Mouse (Mus musculus): ENCODE measurements around the gene Atp6v0b. TPM values are rescaled to one million over a fixed set of nuclear protein-coding genes. Genes with fewer than 3 reads are reported as not detected.

The Atp6v0b gene
- polyA plus RNA-seq (2015; fragmentation: Nextera tagmentation; extraction: Ambion mirVana) = 570 and 601 TPM in 2 replicates

- Histone ChIP-seq H3K9me3 (no peaks in the 10 kb centered on the region), H3K36me3 (peaks cover 18% of the 10 kb centered on the region), H3K4me2 (peak within 1 kb of the TSS; percentile 83), H3K27ac (replicated peaks) (peak within 1 kb of the TSS; percentile 64), H3K4me3 (peak within 1 kb of the TSS; percentile 98), H3K9ac (peak within 1 kb of the TSS; percentile 93), H3K4me1 (replicated peaks) (peaks cover 51% of the 10 kb centered on the region), H3K27me3 (no peaks in the 10 kb centered on the region)
- ATAC-seq (ENCODE audit: low FRiP score, low read depth) = peak; percentile 86
- under 1% methylated on average over 37 of the region's 37 CpGs for WGBS
These were observed at the start of gene Atp6v0b for GRCm38 (mm10) chr4:117887133-117887532. Gene Atp6v0b, minus strand, starts transcription at chr4:117887333.

GRCm38 (mm10) chr4:117934081-117934480 lies 46.9 kb upstream of the Atp6v0b start:
- Histone ChIP-seq H3K27me3 (peaks cover 15% of the 10 kb centered on the region), H3K36me3 (no peaks in the 10 kb centered on the region), H3K4me3 (no peak overlapping the region), H3K4me1 (replicated peaks) (peaks cover 8% of the 10 kb centered on the region), H3K9ac (no peak overlapping the region), H3K4me2 (no peak overlapping the region), H3K27ac (replicated peaks) (no peak overlapping the region), H3K9me3 (no peaks in the 10 kb centered on the region)
- 93% methylated on average over 4 of the region's 4 CpGs for WGBS
- ATAC-seq (ENCODE audit: low FRiP score, low read depth) = no peak

- H3K4me1 ChIP-seq (replicated peaks) = peaks cover 13% of the 10 kb centered on the region
- H3K36me3 ChIP-seq = no peaks in the 10 kb centered on the region
- no peak overlapping the region for H3K4me3 ChIP-seq
- 90% methylated on average over 5 of the region's 5 CpGs for WGBS
- H3K9ac ChIP-seq = no peak overlapping the region
- no peak overlapping the region for H3K4me2 ChIP-seq
- no peak for ATAC-seq (ENCODE audit: low FRiP score, low read depth)
- peaks cover 23% of the 10 kb centered on the region for H3K27me3 ChIP-seq
- no peak overlapping the region for H3K27ac ChIP-seq (replicated peaks)
- H3K9me3 ChIP-seq = no peaks in the 10 kb centered on the region
These were observed 46.1 kb upstream of the Atp6v0b start for GRCm38 (mm10) chr4:117933248-117933647.

- H3K9ac ChIP-seq = 0 out of 2 replicates have a peak within 1 kb of the TSS, but pooled peaks have one; percentile 7
- peak within 1 kb of the TSS; percentile 26 for H3K4me3 ChIP-seq
- whole genome bisulfite sequencing = 1% methylated on average over 33 of the region's 33 CpGs
- H3K9me3 ChIP-seq = no peaks in the 10 kb centered on the region
- H3K36me3 ChIP-seq = no peaks in the 10 kb centered on the region
- ATAC-seq (ENCODE audit: low FRiP score, low read depth) = no peak
- H3K27ac ChIP-seq (replicated peaks) = no peak within 1 kb of the TSS
- H3K4me1 ChIP-seq (replicated peaks) = peaks cover 28% of the 10 kb centered on the region
- peaks cover 28% of the 10 kb centered on the region for H3K27me3 ChIP-seq
- peak within 1 kb of the TSS; percentile 55 for H3K4me2 ChIP-seq
These were observed 42.3 kb upstream of the Atp6v0b start, which contains the start of gene Artn for GRCm38 (mm10) chr4:117929391-117929881. Gene Artn, minus strand, starts transcription at chr4:117929763.

GRCm38 (mm10) chr4:117928699-117929241 lies 41.6 kb upstream of the Atp6v0b start:
- Histone ChIP-seq H3K36me3 (no peaks in the 10 kb centered on the region), H3K27ac (replicated peaks) (no peak overlapping the region), H3K9ac (no peak overlapping the region), H3K4me3 (no peak overlapping the region), H3K9me3 (no peaks in the 10 kb centered on the region), H3K4me2 (peak overlapping the region; percentile 55), H3K4me1 (replicated peaks) (peaks cover 28% of the 10 kb centered on the region), H3K27me3 (peaks cover 28% of the 10 kb centered on the region)
- 2% methylated on average over 13 of the region's 13 CpGs for whole genome bisulfite sequencing
- ATAC-seq (ENCODE audit: low FRiP score, low read depth) = no peak

- peak; percentile 32 for ATAC-seq (ENCODE audit: low FRiP score, low read depth)
- no peak overlapping the region for H3K4me2 ChIP-seq
- no peak overlapping the region for H3K4me3 ChIP-seq
- no peak overlapping the region for H3K27ac ChIP-seq (replicated peaks)
- no peaks in the 10 kb centered on the region for H3K9me3 ChIP-seq
- H3K27me3 ChIP-seq = peaks cover 28% of the 10 kb centered on the region
- WGBS = 13% methylated on average over 6 of the region's 6 CpGs
- no peak overlapping the region for H3K9ac ChIP-seq
- peaks cover 28% of the 10 kb centered on the region for H3K4me1 ChIP-seq (replicated peaks)
- no peaks in the 10 kb centered on the region for H3K36me3 ChIP-seq
These were observed 41.1 kb upstream of the Atp6v0b start for GRCm38 (mm10) chr4:117928234-117928633.

- Histone ChIP-seq H3K9ac (peak overlapping the region; percentile 49), H3K4me2 (peak overlapping the region; percentile 79), H3K4me1 (replicated peaks) (peaks cover 28% of the 10 kb centered on the region), H3K36me3 (no peaks in the 10 kb centered on the region), H3K9me3 (no peaks in the 10 kb centered on the region), H3K27ac (replicated peaks) (no peak overlapping the region), H3K27me3 (peaks cover 28% of the 10 kb centered on the region), H3K4me3 (peak overlapping the region; percentile 44)
- WGBS = 1% methylated on average over 66 of the region's 71 CpGs
- peak; percentile 83 for ATAC-seq (ENCODE audit: low FRiP score, low read depth)
These were observed 39.7 kb upstream of the Atp6v0b start for GRCm38 (mm10) chr4:117926545-117927482.

GRCm38 (mm10) chr4:117924916-117925315 lies 37.8 kb upstream of the Atp6v0b start:
- Histone ChIP-seq H3K9ac (no peak overlapping the region), H3K4me1 (replicated peaks) (peaks cover 28% of the 10 kb centered on the region), H3K36me3 (no peaks in the 10 kb centered on the region), H3K4me2 (no peak overlapping the region), H3K27ac (replicated peaks) (no peak overlapping the region), H3K27me3 (peaks cover 22% of the 10 kb centered on the region), H3K9me3 (no peaks in the 10 kb centered on the region), H3K4me3 (no peak overlapping the region)
- 62% methylated on average over 4 of the region's 6 CpGs for WGBS
- no peak for ATAC-seq (ENCODE audit: low FRiP score, low read depth)

- Histone ChIP-seq H3K27me3 (peaks cover 7% of the 10 kb centered on the region), H3K4me1 (replicated peaks) (peaks cover 17% of the 10 kb centered on the region), H3K9ac (no peak overlapping the region), H3K4me2 (no peak overlapping the region), H3K27ac (replicated peaks) (no peak overlapping the region), H3K36me3 (no peaks in the 10 kb centered on the region), H3K4me3 (no peak overlapping the region), H3K9me3 (no peaks in the 10 kb centered on the region)
- 62% methylated on average over 2 of the region's 2 CpGs for WGBS
- ATAC-seq (ENCODE audit: low FRiP score, low read depth) = no peak
These were observed 36.3 kb upstream of the Atp6v0b start for GRCm38 (mm10) chr4:117923450-117923849.

- Histone ChIP-seq H3K27me3 (peaks cover 5% of the 10 kb centered on the region; the same call in 1 of the 2 replicates), H3K27ac (replicated peaks) (no peak overlapping the region), H3K9ac (no peak overlapping the region), H3K4me2 (no peak overlapping the region), H3K36me3 (no peaks in the 10 kb centered on the region), H3K4me1 (replicated peaks) (peaks cover 1% of the 10 kb centered on the region; the same call in 1 of the 2 replicates), H3K9me3 (no peaks in the 10 kb centered on the region), H3K4me3 (no peak overlapping the region)
- no peak for ATAC-seq (ENCODE audit: low FRiP score, low read depth)
- 89% methylated on average over 2 of the region's 2 CpGs for WGBS
These were observed 34.2 kb upstream of the Atp6v0b start for GRCm38 (mm10) chr4:117921358-117921757.

GRCm38 (mm10) chr4:117918762-117919161 lies 31.6 kb upstream of the Atp6v0b start:
- Histone ChIP-seq H3K9ac (no peak overlapping the region), H3K4me2 (no peak overlapping the region), H3K27ac (replicated peaks) (no peak overlapping the region), H3K4me3 (no peak overlapping the region), H3K27me3 (no peaks in the 10 kb centered on the region), H3K36me3 (no peaks in the 10 kb centered on the region), H3K4me1 (replicated peaks) (peaks cover 14% of the 10 kb centered on the region), H3K9me3 (no peaks in the 10 kb centered on the region)
- ATAC-seq (ENCODE audit: low FRiP score, low read depth) = no peak
- 90% methylated on average over 5 of the region's 5 CpGs for WGBS

GRCm38 (mm10) chr4:117918261-117918660 lies 31.1 kb upstream of the Atp6v0b start:
- no peak for ATAC-seq (ENCODE audit: low FRiP score, low read depth)
- Histone ChIP-seq H3K4me1 (replicated peaks) (peaks cover 19% of the 10 kb centered on the region), H3K27ac (replicated peaks) (no peak overlapping the region), H3K27me3 (no peaks in the 10 kb centered on the region), H3K9ac (no peak overlapping the region), H3K4me3 (no peak overlapping the region), H3K36me3 (no peaks in the 10 kb centered on the region), H3K4me2 (no peak overlapping the region), H3K9me3 (no peaks in the 10 kb centered on the region)
- 69% methylated on average over 3 of the region's 3 CpGs for WGBS
